Mouse (Mus musculus): ENCODE measurements around the gene Hrc. TPM values are rescaled to one million over a fixed set of nuclear protein-coding genes. Genes with fewer than 3 reads are reported as not detected.

Gene Hrc
- polyA plus RNA-seq, 1 experiment from 2014 or later: 0.68 TPM

DNA sequence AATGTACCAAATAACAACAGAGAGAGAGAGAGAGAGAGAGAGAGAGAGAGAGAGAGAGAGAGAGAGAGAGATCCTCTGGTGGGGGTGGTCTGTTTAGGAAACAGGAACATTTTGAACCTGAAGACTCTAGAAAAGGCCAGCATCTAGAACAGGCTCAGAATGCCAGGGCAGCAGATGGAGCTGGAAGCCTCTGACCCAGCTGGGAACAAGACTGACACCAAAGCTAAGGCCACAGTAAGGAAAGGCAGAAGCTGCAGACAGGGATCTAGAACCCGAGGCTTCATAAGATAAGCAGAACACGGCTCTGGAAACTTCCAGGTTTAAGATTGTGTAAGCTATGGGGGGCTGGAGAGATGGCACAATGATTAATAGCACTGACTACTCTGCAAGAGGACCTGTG is 28.9 kb downstream of the Hrc start:
- Histone ChIP-seq H3K9ac (ENCODE audit: low read depth, low read length) (no peak overlapping the region), H3K4me3 (ENCODE audit: low read depth, low read length) (no peak overlapping the region), H3K27ac (ENCODE audit: low read depth, low read length) (no peak overlapping the region), H3K4me1 (replicated peaks; ENCODE audit: control insufficient read depth, insufficient read depth, low read length) (peaks cover 9% of the 10 kb centered on the region; the same call in 1 of the 2 replicates), H3K9me3 (ENCODE audit: control insufficient read depth, low read length) (no peaks in the 10 kb centered on the region), H3K4me2 (replicated peaks; ENCODE audit: low read depth, low read length) (no peak overlapping the region), H3K27me3 (ENCODE audit: control insufficient read depth, insufficient read depth, low read length) (peaks cover 28% of the 10 kb centered on the region), H3K36me3 (ENCODE audit: control insufficient read depth, insufficient read depth, low read length) (no peaks in the 10 kb centered on the region)
- 94% methylated on average over 2 of the region's 2 CpGs for WGBS
- no peak for DNase-seq (ENCODE audit: low spot score)
- no peak for ATAC-seq (ENCODE audit: low FRiP score)

DNA sequence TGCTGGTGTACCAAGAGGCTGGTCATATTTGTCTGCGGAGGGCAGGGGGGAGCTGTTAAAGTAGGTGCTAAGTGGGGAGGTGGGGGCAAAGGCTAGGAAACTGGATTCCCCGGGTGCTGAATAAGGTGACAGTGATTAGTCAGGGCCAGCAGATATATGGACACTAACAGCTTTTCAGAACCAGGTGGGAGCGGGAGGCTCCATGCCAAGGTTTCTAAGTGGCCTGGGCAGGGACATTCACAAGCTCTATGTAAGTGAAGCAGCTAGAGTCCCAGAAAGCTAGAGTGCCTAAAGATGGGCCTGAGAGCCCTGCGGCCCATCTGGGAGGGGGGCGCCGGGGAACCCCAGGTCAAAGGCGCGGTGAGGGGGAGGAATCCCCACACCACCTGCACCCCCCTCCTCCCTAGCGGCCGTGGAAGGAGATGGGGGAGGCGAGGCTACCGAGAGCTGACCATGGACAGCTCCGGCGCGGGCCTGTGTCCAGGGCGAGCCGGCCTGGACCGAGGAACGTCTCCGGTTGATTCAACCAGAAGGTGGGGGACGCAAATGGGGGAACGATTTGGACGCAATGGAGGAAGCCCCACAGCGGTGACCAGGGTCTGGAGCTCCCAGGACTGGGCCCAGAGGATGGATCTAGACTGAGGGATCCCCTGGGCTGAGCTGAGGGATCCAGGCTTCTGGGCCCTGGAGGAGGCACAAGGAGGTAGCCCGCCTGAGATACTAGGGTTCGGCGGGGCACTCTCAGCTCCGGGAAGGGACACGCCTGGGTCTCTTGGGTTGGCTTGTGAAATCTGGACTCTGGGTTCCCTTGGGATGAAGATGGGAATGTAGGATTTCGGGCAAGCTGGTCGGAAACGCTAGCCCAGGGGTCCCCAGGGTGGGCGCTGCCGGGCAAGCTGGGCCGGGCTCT is 30.9 kb downstream of the Hrc start:
- Histone ChIP-seq H3K9ac (ENCODE audit: low read depth, low read length) (peak overlapping the region; percentile 69), H3K4me1 (replicated peaks; ENCODE audit: control insufficient read depth, insufficient read depth, low read length) (peaks cover 15% of the 10 kb centered on the region; the same call in 1 of the 2 replicates), H3K9me3 (ENCODE audit: control insufficient read depth, low read length) (no peaks in the 10 kb centered on the region), H3K27me3 (ENCODE audit: control insufficient read depth, insufficient read depth, low read length) (peaks cover 38% of the 10 kb centered on the region), H3K27ac (ENCODE audit: low read depth, low read length) (no peak overlapping the region), H3K4me2 (replicated peaks; ENCODE audit: low read depth, low read length) (peak overlapping the region; percentile 69), H3K36me3 (ENCODE audit: control insufficient read depth, insufficient read depth, low read length) (no peaks in the 10 kb centered on the region), H3K4me3 (ENCODE audit: low read depth, low read length) (peak overlapping the region; percentile 71)
- ATAC-seq (ENCODE audit: low FRiP score) (no peak), DNase-seq (ENCODE audit: low spot score) (peak; percentile 62)
- 3% methylated on average over 34 of the region's 35 CpGs for WGBS

- Histone ChIP-seq H3K4me2 (replicated peaks; ENCODE audit: low read depth, low read length) (peak within 1 kb of the TSS; percentile 80), H3K9me3 (ENCODE audit: control insufficient read depth, low read length) (no peaks in the 10 kb centered on the region), H3K9ac (ENCODE audit: low read depth, low read length) (peak within 1 kb of the TSS; percentile 69), H3K36me3 (ENCODE audit: control insufficient read depth, insufficient read depth, low read length) (no peaks in the 10 kb centered on the region), H3K4me3 (ENCODE audit: low read depth, low read length) (peak within 1 kb of the TSS; percentile 71), H3K27ac (ENCODE audit: low read depth, low read length) (peak within 1 kb of the TSS; percentile 67), H3K27me3 (ENCODE audit: control insufficient read depth, insufficient read depth, low read length) (peaks cover 38% of the 10 kb centered on the region), H3K4me1 (replicated peaks; ENCODE audit: control insufficient read depth, insufficient read depth, low read length) (peaks cover 15% of the 10 kb centered on the region; the same call in 1 of the 2 replicates)
- peak; percentile 56 for ATAC-seq (ENCODE audit: low FRiP score)
- no peak for DNase-seq (ENCODE audit: low spot score)
- WGBS: 1% methylated on average over 20 of the region's 26 CpGs
These were observed 31.5 kb downstream of the Hrc start, which contains the start of gene Ppfia3 for GRCm38 (mm10) chr7:45366652-45367019. Gene Ppfia3 (minus strand): TSS chr7:45367019.

- under 1% methylated on average over 69 of the region's 70 CpGs for WGBS
- Histone ChIP-seq H3K9ac (ENCODE audit: low read depth, low read length) (peak overlapping the region; percentile 69), H3K4me1 (replicated peaks; ENCODE audit: control insufficient read depth, insufficient read depth, low read length) (peaks cover 13% of the 10 kb centered on the region; the same call in 1 of the 2 replicates), H3K4me3 (ENCODE audit: low read depth, low read length) (peak overlapping the region; percentile 71), H3K27ac (ENCODE audit: low read depth, low read length) (peak overlapping the region; percentile 67), H3K36me3 (ENCODE audit: control insufficient read depth, insufficient read depth, low read length) (no peaks in the 10 kb centered on the region), H3K9me3 (ENCODE audit: control insufficient read depth, low read length) (no peaks in the 10 kb centered on the region), H3K4me2 (replicated peaks; ENCODE audit: low read depth, low read length) (peak overlapping the region; percentile 80), H3K27me3 (ENCODE audit: control insufficient read depth, insufficient read depth, low read length) (peaks cover 32% of the 10 kb centered on the region)
- ATAC-seq (ENCODE audit: low FRiP score) (peak; percentile 89), DNase-seq (ENCODE audit: low spot score) (peak; percentile 96)
These were observed 32.2 kb downstream of the Hrc start for GRCm38 (mm10) chr7:45367020-45367880.

DNA sequence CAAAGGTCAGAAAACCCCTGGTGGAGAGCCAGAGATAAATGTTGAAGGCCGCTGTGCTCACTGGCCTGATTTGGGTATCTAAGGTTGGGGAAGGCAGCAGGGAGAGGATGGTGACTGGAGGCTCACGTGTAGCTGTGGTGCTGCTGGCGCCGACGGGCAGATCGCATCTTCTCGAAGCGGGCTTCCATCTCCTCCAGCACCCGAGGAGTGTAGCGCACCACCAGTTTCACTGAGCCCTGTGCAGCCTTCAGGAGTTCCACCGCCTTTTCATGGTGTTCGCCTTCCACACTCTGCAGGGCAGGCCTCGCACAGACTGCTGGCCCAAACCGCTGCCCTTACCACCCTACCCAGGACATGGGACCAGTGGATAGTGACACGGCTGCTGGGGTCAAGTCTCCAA is 33.1 kb downstream of the Hrc start:
- Histone ChIP-seq H3K9ac (ENCODE audit: low read depth, low read length) (peak overlapping the region; percentile 68; the same call in 1 of the 2 replicates), H3K36me3 (ENCODE audit: control insufficient read depth, insufficient read depth, low read length) (no peaks in the 10 kb centered on the region), H3K4me2 (replicated peaks; ENCODE audit: low read depth, low read length) (peak overlapping the region; percentile 80), H3K4me3 (ENCODE audit: low read depth, low read length) (peak overlapping the region; percentile 71; the same call in 1 of the 2 replicates), H3K9me3 (ENCODE audit: control insufficient read depth, low read length) (no peaks in the 10 kb centered on the region), H3K27me3 (ENCODE audit: control insufficient read depth, insufficient read depth, low read length) (peaks cover 26% of the 10 kb centered on the region), H3K27ac (ENCODE audit: low read depth, low read length) (no peak overlapping the region), H3K4me1 (replicated peaks; ENCODE audit: control insufficient read depth, insufficient read depth, low read length) (peaks cover 13% of the 10 kb centered on the region; the same call in 1 of the 2 replicates)
- 79% methylated on average over 15 of the region's 15 CpGs for WGBS
- ATAC-seq (ENCODE audit: low FRiP score) (no peak), DNase-seq (ENCODE audit: low spot score) (no peak)

DNA sequence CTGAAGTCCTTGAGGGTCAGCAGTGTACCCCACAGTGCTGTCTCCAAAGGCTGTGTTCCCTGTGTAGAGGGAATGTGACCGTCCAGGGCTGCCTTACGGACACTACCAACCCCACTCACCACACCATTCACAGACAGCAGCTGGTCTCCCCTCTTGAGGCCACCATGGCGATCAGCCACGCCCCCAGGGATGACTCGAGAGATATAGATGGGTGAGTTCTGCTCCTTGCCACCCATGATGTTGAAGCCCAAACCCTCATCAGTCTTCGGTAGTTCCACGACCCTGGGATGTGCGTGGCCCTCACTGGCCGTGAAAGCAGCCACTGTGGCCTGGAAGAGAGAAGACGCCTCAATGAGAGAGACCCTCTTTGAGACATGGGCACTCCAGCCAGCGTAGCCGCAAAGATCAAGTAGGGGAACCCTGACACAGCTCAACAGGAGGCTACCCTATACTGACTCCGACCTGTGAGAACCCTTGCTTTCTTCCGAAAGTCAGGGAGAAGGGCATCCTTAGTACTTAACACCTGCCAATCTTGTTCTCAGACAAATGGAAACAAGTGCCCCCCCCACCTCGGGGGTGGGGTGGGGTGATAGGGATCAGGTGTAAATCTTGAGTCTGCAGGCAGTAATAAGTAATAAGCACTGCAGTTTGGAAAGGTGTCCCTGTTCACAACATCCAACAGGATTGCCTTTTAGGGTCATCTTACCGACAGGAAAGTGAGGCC is 34.1 kb downstream of the Hrc start:
- Histone ChIP-seq H3K4me3 (ENCODE audit: low read depth, low read length) (no peak overlapping the region), H3K27me3 (ENCODE audit: control insufficient read depth, insufficient read depth, low read length) (peaks cover 20% of the 10 kb centered on the region)
- 73% methylated on average over 16 of the region's 16 CpGs for WGBS

DNA sequence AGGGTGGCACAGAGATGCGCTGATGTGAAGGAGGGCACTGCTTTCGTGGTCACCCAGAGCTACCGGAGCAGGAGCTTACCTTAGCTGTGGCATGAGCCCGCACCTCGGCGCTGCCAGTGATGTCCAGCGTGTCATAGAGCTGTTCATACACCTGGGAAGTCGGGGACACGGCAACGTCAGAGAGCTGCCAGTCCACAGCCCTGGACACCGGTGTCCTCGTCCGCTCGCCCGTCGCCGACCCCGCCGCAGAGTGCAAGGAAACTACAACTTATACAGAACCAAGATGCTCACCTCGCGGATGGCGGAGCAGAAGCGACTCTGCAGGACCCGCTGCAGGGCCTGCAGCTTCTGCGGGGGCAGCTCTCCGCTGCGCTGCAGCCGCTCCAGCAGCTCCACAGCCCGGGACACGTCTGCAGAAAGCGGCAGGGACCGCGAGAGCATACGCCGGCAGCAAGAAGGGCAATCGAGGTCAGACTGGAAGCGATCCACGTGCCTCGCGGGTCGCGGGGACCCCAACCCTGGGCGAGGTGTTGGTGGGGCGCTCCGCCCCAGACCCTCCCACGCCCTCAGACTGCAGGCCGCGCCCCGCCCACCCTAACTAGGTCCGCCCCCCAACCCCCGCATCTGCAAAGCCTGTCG is 34.9 kb downstream of the Hrc start:
- 9% methylated on average over 44 of the region's 52 CpGs for WGBS
- Histone ChIP-seq H3K27me3 (ENCODE audit: control insufficient read depth, insufficient read depth, low read length) (peaks cover 20% of the 10 kb centered on the region), H3K4me2 (replicated peaks; ENCODE audit: low read depth, low read length) (peak overlapping the region; percentile 80), H3K9me3 (ENCODE audit: control insufficient read depth, low read length) (no peaks in the 10 kb centered on the region), H3K4me1 (replicated peaks; ENCODE audit: control insufficient read depth, insufficient read depth, low read length) (peaks cover 13% of the 10 kb centered on the region; the same call in 1 of the 2 replicates), H3K36me3 (ENCODE audit: control insufficient read depth, insufficient read depth, low read length) (no peaks in the 10 kb centered on the region), H3K4me3 (ENCODE audit: low read depth, low read length) (peak overlapping the region; percentile 36), H3K27ac (ENCODE audit: low read depth, low read length) (no peak overlapping the region), H3K9ac (ENCODE audit: low read depth, low read length) (peak overlapping the region; percentile 8)
- DNase-seq (ENCODE audit: low spot score) (no peak), ATAC-seq (ENCODE audit: low FRiP score) (no peak)

More for the DNA sequence above, 34.1 kb downstream of the Hrc start:
- Histone ChIP-seq H3K36me3 (ENCODE audit: control insufficient read depth, insufficient read depth, low read length) (no peaks in the 10 kb centered on the region), H3K4me1 (replicated peaks; ENCODE audit: control insufficient read depth, insufficient read depth, low read length) (peaks cover 13% of the 10 kb centered on the region; the same call in 1 of the 2 replicates), H3K27ac (ENCODE audit: low read depth, low read length) (no peak overlapping the region), H3K4me2 (replicated peaks; ENCODE audit: low read depth, low read length) (peak overlapping the region; percentile 80; the same call in 1 of the 2 replicates), H3K9me3 (ENCODE audit: control insufficient read depth, low read length) (no peaks in the 10 kb centered on the region), H3K9ac (ENCODE audit: low read depth, low read length) (no peak overlapping the region)
- ATAC-seq (ENCODE audit: low FRiP score) (no peak), DNase-seq (ENCODE audit: low spot score) (no peak)

Measured in hindbrain, embryonic 11.5 days (tissue).